Mouse (Mus musculus) G1E (cell line): ENCODE results near the gene Sptan1.

Experiments used
- CTCF ChIP-seq: IDR thresholded peaks from 2 replicates; pipeline ENCODE4 v1.5.1; 2012; ENCODE audit warnings: low read depth, low read length, inconsistent platforms, mixed read lengths
- GATA2 ChIP-seq: IDR thresholded peaks from 2 replicates; pipeline ENCODE4 v1.6.1; 2012; ENCODE audit warnings: low read depth, low read length, inconsistent platforms, borderline replicate concordance
- TAL1 ChIP-seq: conservative IDR thresholded peaks from 2 replicates; pipeline ENCODE4 v1.6.1; 2012; ENCODE audit warnings: low read depth, low read length, inconsistent platforms, mixed read lengths

DNA sequence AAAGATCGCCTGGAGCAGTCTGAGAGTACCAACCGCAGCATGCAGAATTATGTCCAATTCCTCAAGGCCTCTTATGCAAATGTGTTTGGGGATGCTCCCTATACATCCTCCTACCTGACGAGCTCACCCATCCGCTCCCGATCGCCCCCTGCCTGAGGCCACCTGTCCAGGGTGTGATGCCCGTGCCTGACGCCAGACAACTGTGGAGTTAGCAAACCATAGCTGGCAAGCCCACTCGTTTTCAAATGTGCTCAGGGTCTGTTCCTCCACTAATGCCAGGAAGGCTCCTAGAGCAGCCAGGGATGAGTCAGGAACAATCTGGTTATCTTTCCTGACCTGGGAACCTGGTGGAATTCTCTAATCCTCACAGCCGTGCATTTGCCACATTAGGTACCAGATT is 34.9 kb upstream of the Sptan1 start:
- TF ChIP-seq GATA2: no peak
- TF ChIP-seq CTCF: no peak
- TF ChIP-seq TAL1: no peak
